In genomic region chr1:119443591-119444350, GRCm38 (mm10) we compare ENCODE assay signal across 20 mouse cellular contexts. TPM values are rescaled to one million over a fixed set of nuclear protein-coding genes. Genes with fewer than 3 reads are reported as not detected.
DNase-seq lines count a peak whose midpoint lies in the region; ATAC-seq and TF ChIP-seq lines count a peak whose summit lies in the region.
"Had no signal": no experiment of that assay in that cellular context is flagged by ENCODE, and none has a peak within 500 bp of the region (broad histone marks: within the 10 kb centered on the region; RNA-seq: fewer than 3 reads in every experiment).

No protein-coding gene starts in this region.

- H3K9me3 ChIP-seq in lung, embryonic 14.5 days (ENCODE audit: low read depth, low read length), result no peaks in the 10 kb centered on the region
- no peaks in the 10 kb centered on the region for H3K9me3 ChIP-seq in forebrain, embryonic 10.5 days
- H3K9me3 ChIP-seq: forebrain, embryonic 12.5 days; hindbrain, embryonic 15.5 days; liver, embryonic 13.5 days; midbrain, embryonic 10.5 days; neural tube, embryonic 13.5 days had no signal

- H3K9ac ChIP-seq in lung, embryonic 14.5 days, result no peak overlapping the region
- H3K9ac ChIP-seq: forebrain, embryonic 12.5 days; hindbrain, embryonic 15.5 days; liver, embryonic 13.5 days; neural tube, embryonic 13.5 days had no signal

- no peak for TF ChIP-seq POLR2A in kidney, adult 2 months (IDR thresholded peaks at IDR 0.05; ENCODE audit: low read depth, low read length)

- no peaks in the 10 kb centered on the region for H3K27me3 ChIP-seq in kidney, adult 2 months (replicated peaks; ENCODE audit: control insufficient read depth, insufficient read depth, low read length)
- H3K27me3 ChIP-seq in lung, embryonic 14.5 days (ENCODE audit: insufficient read depth, low read length), result no peaks in the 10 kb centered on the region
- H3K27me3 ChIP-seq in forebrain, embryonic 10.5 days (ENCODE audit: poor library complexity, severe bottlenecking), result no peaks in the 10 kb centered on the region
- H3K27me3 ChIP-seq: forebrain, embryonic 12.5 days; hindbrain, embryonic 15.5 days; liver, embryonic 13.5 days; neural tube, embryonic 13.5 days had no signal

- H3K27ac ChIP-seq in kidney, adult 2 months (ENCODE audit: insufficient read depth, low read depth, low read length), result no peak overlapping the region
- no peak overlapping the region for H3K27ac ChIP-seq in lung, embryonic 14.5 days (ENCODE audit: low read depth)
- no peak overlapping the region for H3K27ac ChIP-seq in forebrain, embryonic 10.5 days
- H3K27ac ChIP-seq: forebrain, embryonic 12.5 days; hindbrain, embryonic 15.5 days; liver, embryonic 13.5 days; midbrain, embryonic 10.5 days; neural tube, embryonic 13.5 days had no signal

- H3K36me3 ChIP-seq in kidney, adult 2 months (ENCODE audit: control insufficient read depth, insufficient read depth, low read length), result no peaks in the 10 kb centered on the region
- no peaks in the 10 kb centered on the region for H3K36me3 ChIP-seq in lung, embryonic 14.5 days (ENCODE audit: insufficient read depth)
- no peaks in the 10 kb centered on the region for H3K36me3 ChIP-seq in forebrain, embryonic 10.5 days (replicated peaks)
- H3K36me3 ChIP-seq: forebrain, embryonic 12.5 days; hindbrain, embryonic 15.5 days; liver, embryonic 13.5 days; midbrain, embryonic 10.5 days; neural tube, embryonic 13.5 days had no signal

- WGBS in kidney, adult 2 months, result 86% methylated on average over 21 of the region's 21 CpGs
- 80% methylated on average over 21 of the region's 21 CpGs for WGBS in lung, embryonic 14.5 days
- 90% methylated on average over 21 of the region's 21 CpGs for WGBS in forebrain, embryonic 10.5 days

- DNase-seq in kidney, adult 2 months, result no peak
- no peak for DNase-seq in kidney, postnatal 10 days
- no peak for DNase-seq in lung, embryonic 14.5 days
- DNase-seq in lung, postnatal 10 days, result no peak
- peak; percentile 60 for DNase-seq in R1 (ENCODE audit: low read depth, low spot score)
- DNase-seq in forebrain, embryonic 10.5 days (ENCODE audit: extremely low spot score, low spot score), result no peak
- DNase-seq: cerebellum, adult 9-11 months; gastrocnemius, postnatal 14 days; heart, postnatal 14 days; kidney, adult 18-20 months; liver, embryonic 13.5 days; right cerebral cortex, postnatal 25 days; thymus, postnatal 4 days had no signal

- H3K4me3 ChIP-seq in kidney, adult 2 months (ENCODE audit: insufficient read depth, low read depth, low read length), result no peak overlapping the region
- no peak overlapping the region for H3K4me3 ChIP-seq in lung, embryonic 14.5 days (ENCODE audit: low read depth, low read length)
- no peak overlapping the region for H3K4me3 ChIP-seq in forebrain, embryonic 10.5 days
- H3K4me3 ChIP-seq: forebrain, embryonic 12.5 days; hindbrain, embryonic 15.5 days; liver, embryonic 13.5 days; midbrain, embryonic 10.5 days; neural tube, embryonic 13.5 days had no signal

- H3K4me2 ChIP-seq in lung, embryonic 14.5 days, result no peak overlapping the region
- H3K4me2 ChIP-seq: forebrain, embryonic 12.5 days; hindbrain, embryonic 15.5 days; liver, embryonic 13.5 days; neural tube, embryonic 13.5 days had no signal

- peak; percentile 24; the same call in 1 of the 2 replicates for TF ChIP-seq CTCF in kidney, adult 2 months (conservative IDR thresholded peaks at IDR 0.05; ENCODE audit: insufficient read depth, insufficient read length, low read depth, low read length)
- TF ChIP-seq CTCF in lung, embryonic 14.5 days (IDR thresholded peaks at IDR 0.05; ENCODE audit: low read depth), result peak; percentile 13; the same call in 1 of the 2 replicates

- no peaks in the 10 kb centered on the region for H3K4me1 ChIP-seq in kidney, adult 2 months (ENCODE audit: control insufficient read depth, insufficient read depth, low read length)
- H3K4me1 ChIP-seq in lung, embryonic 14.5 days (ENCODE audit: insufficient read depth), result no peaks in the 10 kb centered on the region
- H3K4me1 ChIP-seq in forebrain, embryonic 10.5 days, result no peaks in the 10 kb centered on the region
- H3K4me1 ChIP-seq: forebrain, embryonic 12.5 days; hindbrain, embryonic 15.5 days; liver, embryonic 13.5 days; midbrain, embryonic 10.5 days; neural tube, embryonic 13.5 days had no signal

- ATAC-seq in lung, embryonic 14.5 days (ENCODE audit: insufficient read depth), result no peak
- ATAC-seq in megakaryocyte progenitor cell, adult 5-6 weeks (replicated peaks; ENCODE audit: poor library complexity), result no peak
- ATAC-seq: activated CD4-positive, CD25-positive, alpha-beta regulatory T cell, adult 4 months had no signal

RNA-seq across cellular contexts. Expression of gene Inhbb, which starts 21.7 kb away (rescaled TPM):
- 0.72 and 0.81 TPM in 2 replicates for polyA plus RNA-seq in kidney, adult 2 months (2012; rRNA removed)
- polyA plus RNA-seq in lung, embryonic 14.5 days (2014; fragmentation: Nextera tagmentation; extraction: Ambion mirVana), result 0.13 and 0.20 TPM in 2 replicates
- total RNA-seq in megakaryocyte progenitor cell, adult 5-6 weeks (2015), result not detected in 2 replicates
- total RNA-seq in megakaryocyte progenitor cell, adult 5-6 weeks (2017), result not detected in 2 replicates
- 0.05 and 0.09 TPM in 2 replicates for polyA plus RNA-seq in forebrain, embryonic 10.5 days (2016; fragmentation: Nextera tagmentation; extraction: Ambion mirVana)
- total RNA-seq: monocyte, adult 5-6 weeks had no signal
- polyA plus RNA-seq: activated CD4-positive, CD25-positive, alpha-beta regulatory T cell, adult 4 months had no signal
